Mouse (Mus musculus): Measurements from ENCODE around the gene Rlf.

- TF ChIP-seq CTCF (IDR thresholded peaks at IDR 0.05; ENCODE audit: borderline replicate concordance, insufficient read depth, low read length) (no peak), POLR2A (IDR thresholded peaks at IDR 0.05; ENCODE audit: low read depth, low read length) (no peak)
Measured at GRCm38 (mm10) chr4:121239878-121240277, 25.0 kb upstream of the Rlf start.
